Mouse (Mus musculus): Measurements from ENCODE around the gene Nfe2l1. TPM values are rescaled to one million over a fixed set of nuclear protein-coding genes. Genes with fewer than 3 reads are reported as not detected.
A peak's percentile ranks its signal among the peaks of the same experiment; 100 is the strongest.
"Not testable (repeated sequence)": the region's sequence is repeated elsewhere in the genome, so short reads cannot be mapped to it uniquely, and the experiment has no call there.

Nfe2l1 gene
- total RNA-seq, 2 experiments from 2014 or later: 397 to 404 TPM

DNA sequence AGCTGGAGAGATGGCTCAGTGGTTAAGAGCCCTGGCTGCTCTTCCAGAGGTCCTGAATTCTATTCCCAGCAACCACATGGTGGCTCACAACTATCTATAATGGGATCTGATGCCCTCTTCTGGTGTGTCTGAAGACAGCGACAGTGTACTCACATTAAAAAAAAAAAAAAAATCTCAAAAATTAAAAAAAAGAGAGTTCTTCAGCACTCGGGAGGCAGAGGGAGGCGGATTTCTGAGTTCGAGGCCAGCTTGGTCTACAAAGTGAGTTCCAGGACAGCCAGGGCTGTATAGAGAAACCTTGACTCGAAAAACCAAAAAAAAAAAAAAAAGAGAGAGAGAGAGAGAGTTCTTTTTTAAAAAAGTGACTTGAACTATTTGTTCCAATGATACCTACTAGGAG lies 19.4 kb upstream of the Nfe2l1 start:
- intact Hi-C loops (cut with DNase I): loop anchor here (1.0 kb wide), 1 partner anchor 18 kb away; no protein-coding TSS in a partner anchor
- not testable (repeated sequence) for DNase-seq

DNA sequence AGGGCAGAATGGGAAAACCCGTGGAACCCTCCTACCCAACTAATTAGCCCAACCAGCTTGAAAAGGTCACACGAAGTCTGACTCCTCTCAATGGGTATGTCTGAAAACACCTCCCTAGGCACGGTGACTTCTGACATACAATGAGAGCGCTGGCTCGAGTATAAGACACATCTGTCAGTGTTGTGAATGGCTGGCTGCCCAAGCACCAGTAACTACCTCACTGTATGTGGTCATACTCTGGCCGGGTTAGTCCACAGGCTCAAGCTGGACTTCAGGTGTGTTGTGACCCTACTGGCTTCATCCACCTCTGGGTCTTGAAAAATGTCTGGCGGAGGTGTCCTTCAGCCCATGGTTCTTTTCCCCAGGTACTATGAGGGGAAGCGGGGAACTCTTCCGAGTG lies 18.9 kb upstream of the Nfe2l1 start:
- DNase-seq: no peak
- intact Hi-C loops (cut with DNase I): loop anchor here (1.0 kb wide), 1 partner anchor 17 kb away; no protein-coding TSS in a partner anchor

DNA sequence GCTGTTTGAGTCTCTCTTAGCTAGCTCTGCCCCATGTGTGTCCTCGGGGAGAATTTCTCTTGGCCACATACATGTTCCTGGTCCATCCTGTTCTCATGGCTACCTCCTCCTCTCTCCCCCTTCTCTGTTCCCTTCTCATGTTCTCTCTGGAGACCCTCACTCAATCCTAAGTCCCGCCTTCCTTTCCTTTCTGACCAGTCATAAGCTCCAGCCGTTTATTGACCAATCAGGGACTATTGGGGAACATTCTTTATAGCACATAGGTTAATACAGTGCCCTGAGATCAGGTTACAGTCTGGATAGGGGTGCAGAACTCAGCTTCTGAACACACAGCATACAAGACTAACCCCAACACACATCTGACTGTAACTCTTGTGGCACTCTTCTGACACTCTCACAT lies 17.5 kb upstream of the Nfe2l1 start:
- intact Hi-C loops (cut with DNase I): no loop called here
- no peak for DNase-seq

DNA sequence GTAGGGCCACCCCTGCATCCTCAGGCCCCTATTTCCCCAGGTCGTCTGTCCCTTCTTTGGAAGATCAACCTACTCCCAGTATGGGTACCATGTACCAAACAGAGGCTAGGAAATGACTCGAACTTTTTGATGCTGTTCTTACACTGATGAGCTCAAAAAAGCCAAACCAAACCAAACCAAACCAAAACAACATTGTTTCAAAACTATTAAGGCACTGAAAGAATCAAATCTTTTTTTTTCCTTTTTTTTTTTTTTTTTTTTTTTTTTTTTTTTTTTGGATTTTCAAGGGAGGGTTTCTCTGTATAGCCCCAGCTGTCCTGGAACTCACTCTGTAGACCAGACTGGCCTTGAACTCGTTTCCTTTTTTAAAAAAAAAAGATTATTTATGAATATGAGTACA lies 13.9 kb upstream of the Nfe2l1 start:
- intact Hi-C loops (cut with DNase I): no loop called here
- DNase-seq: no peak

DNA sequence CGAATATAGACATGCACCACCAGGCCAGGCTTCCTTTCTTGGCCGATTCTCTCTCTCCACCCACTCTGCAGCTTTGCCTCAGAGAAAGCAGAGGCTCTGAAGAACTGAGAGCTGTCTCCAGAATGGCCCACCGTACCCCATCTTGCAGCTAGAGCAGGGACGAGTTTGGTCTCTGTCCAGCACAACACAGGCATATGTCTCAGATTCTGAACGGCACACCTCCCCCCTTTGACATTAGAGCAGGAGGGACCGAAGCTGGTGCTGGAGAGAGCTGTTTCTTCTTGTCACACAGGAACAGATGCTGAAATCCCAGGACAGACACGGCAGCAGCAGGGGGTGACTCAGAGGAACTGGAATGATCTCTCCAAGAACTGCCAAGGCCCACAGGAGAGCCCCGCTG lies 10.5 kb upstream of the Nfe2l1 start:
- DNase-seq: no peak
- intact Hi-C loops (cut with DNase I): no loop called here

DNA sequence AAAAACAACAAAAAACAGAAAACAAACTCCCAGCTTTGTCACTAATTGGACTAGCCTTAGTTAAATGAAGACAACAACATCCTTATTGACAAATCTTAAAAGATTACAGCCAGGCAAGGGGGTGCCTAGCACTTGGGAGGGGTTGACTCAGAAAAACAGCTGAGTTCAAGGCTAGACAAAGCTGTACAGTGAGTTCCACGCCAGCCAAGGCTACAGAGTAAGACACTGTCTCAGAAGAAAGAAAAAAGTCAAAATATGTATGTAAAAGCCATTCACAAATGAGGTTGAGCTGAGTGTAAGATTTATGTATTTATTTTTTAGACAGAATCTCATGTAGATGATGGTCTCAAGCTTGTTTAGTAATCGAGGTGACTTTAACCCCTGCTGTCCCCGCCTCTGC lies 10.1 kb upstream of the Nfe2l1 start:
- intact Hi-C loops (cut with DNase I): loop anchor here (2.0 kb wide), 1 partner anchor 15 kb away; no protein-coding TSS in a partner anchor
- no peak for DNase-seq

DNA sequence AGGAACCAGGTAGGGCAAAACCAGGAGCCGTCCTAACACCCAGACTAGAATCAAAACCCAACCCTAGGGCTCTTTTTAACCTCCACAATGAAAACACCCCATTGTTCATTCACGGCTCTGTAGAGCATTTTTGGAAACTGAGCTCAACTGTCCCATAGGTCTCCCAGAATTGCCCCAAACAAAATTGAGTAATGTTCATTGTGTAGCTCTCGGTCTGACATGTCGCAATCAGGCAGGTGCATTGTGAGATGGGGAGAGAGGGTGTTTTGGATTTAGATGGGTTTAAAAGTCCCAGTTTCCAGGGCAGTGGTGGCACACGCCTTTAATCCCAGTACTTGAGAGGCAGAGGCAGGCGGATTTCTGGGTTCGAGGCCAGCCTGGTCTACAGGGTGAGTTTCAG lies 9.7 kb upstream of the Nfe2l1 start:
- intact Hi-C loops (cut with DNase I): loop anchor here (2.0 kb wide), 1 partner anchor 15 kb away; no protein-coding TSS in a partner anchor
- no peak for DNase-seq

DNA sequence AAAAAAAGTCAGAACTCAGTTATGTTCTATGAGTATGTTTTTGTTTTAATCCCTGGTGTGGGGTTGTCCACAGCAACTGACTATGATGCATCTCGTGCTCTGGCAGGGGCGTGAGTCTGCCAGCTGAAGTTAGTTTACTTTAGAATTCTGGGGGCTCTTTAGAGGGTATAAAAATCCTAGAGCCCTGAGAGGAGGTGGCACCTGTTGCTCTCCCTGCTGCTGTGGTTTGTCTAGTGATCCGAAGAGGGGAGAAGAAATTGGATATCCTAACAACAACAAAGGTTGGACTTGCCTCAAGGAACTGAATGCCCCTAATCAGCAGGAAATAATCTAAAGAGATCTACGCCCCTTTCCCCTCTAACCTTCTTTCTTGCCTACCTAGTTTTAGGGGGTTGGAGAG lies 8.6 kb upstream of the Nfe2l1 start:
- DNase-seq: no peak
- intact Hi-C loops (cut with DNase I): loop anchor here (2.0 kb wide), 1 partner anchor 16 kb away; no protein-coding TSS in a partner anchor

DNA sequence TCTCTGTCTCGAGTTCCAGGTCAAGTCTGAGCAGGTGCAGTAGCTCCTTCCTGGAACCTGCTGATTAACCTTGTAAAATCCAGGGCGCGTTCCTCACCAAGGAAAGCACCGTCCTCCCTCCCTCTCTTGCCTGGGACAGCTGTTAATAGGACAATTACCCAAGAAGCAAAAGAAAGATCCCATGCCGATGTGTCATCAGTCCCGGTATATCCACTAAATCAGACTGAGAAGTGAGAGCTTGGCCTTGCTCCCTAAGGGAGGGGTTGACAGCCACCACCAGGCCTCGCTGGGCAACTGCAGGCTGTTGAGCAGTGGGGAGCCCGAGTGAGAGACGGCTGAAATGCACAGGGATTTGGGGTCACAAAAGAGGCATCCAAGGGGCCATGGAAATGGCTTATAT lies 7.5 kb upstream of the Nfe2l1 start:
- DNase-seq: no peak
- intact Hi-C loops (cut with DNase I): no loop called here

DNA sequence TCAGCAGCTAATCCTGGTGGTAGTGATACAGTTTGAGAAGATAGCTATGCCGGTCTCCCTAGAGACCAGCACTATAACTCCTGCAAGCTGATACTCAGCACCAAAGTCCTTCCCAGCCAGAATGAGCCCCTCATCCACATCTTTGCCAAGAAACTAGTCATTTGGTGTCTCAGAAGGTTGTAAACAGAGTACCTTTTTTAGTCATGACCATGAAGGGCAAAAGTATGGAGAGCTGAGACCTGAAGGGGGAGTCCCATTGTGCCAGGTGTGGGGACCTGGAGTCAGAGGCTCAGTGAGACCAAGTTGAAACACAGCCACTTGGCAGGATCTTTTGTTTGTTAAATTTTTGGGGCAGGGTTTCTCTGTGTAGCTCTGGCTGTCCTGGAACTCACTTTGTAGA lies 4.4 kb upstream of the Nfe2l1 start:
- intact Hi-C loops (cut with DNase I): no loop called here
- DNase-seq: no peak

DNA sequence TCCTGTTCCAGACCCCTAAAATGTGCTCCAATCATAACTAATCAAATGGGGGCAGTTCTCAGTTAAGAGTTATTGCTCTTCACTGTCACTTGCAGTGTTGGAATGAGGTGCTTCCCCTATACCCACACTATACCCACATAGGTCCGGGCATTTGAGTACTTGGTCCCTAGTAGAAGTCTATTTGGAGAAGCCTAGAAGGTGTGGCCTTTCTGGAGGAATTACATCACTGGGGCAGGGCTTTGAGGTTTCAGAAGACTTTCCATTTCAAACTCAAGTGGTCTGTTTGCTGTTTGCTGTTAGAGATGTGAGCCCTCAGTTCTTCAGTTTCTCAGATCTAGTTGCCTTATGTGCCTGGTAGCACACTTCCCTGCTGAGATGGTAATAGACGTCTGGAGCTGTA lies 3.2 kb upstream of the Nfe2l1 start:
- intact Hi-C loops (cut with DNase I): no loop called here
- DNase-seq: no peak

DNA sequence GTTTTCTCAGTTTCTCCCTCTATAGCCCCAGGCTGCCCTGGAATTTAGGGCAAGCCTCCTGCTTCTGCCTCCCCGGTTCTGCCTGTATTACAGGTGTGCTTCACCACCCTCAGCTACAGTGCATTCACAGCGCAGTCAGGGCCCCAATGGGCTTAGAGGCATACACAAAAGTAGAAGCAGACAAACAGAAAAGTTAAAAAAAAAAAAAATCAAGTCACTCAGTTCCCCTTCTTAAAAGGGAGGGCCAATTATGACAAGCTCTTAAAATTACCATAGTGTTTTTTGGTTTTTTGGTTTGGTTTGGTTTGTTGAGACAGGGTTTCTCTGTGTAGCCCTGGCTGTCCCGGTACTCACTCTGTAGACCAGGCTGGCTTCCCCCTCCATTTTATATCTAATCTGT lies 2.8 kb upstream of the Nfe2l1 start:
- intact Hi-C loops (cut with DNase I): no loop called here
- DNase-seq: no peak

DNA sequence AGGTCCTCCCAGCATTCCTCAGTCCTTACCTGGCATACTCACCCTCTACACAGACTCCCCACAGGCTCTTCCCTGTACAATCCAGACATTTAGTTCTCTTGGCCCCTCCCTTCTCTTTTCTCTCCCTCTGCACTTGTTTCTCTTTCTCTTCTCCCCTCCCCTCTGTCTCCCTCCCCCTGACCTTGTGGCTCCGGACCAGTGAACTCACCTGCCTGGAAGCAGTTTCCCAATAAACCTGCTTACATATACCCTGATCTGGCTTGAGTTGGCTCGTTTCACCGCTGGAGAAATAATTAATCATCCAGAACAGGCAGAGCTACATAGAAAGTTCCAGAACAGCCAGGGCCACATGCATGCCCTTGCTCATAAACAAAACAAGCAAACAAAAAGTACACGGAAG lies 1.7 kb upstream of the Nfe2l1 start:
- DNase-seq: no peak
- intact Hi-C loops (cut with DNase I): loop anchor here (1.0 kb wide), 1 partner anchor 18 kb away; the partner anchor contains the start of gene Copz2

DNA sequence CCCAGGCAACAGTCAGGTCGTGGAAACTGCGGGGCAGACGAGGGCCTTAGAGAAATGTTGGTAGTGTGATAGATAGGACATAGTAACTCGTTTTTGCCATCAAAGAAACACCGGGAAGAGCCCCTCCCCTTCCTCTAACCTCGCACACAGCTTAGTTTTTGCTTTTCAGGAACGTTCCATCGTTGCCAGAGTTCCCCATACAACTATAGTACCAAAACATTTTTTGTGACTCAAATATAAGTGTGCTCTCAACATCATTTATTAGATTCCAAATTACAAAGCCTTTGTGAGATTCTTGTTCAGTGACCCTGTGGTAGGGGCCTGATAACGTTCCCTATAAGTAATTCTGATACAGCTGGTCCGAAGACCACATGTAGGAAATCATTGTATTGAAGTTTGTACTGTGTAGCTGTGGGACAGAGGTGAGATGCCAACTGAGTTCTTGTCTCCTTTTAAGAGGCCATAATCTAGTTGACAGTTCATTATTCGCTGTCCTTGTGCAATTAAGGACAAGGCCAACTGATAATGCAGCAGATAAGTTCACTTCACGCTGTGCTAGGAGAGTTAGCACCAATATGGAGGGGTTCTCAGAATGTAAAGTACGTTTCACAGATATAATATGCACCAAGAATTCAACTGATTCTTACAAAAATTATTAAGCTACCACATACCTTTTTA lies 910 bp upstream of the Nfe2l1 start:
- intact Hi-C loops (cut with DNase I): loop anchor here (1.0 kb wide), 1 partner anchor 19 kb away; the partner anchor contains the start of gene Copz2
- no peak for DNase-seq

DNA sequence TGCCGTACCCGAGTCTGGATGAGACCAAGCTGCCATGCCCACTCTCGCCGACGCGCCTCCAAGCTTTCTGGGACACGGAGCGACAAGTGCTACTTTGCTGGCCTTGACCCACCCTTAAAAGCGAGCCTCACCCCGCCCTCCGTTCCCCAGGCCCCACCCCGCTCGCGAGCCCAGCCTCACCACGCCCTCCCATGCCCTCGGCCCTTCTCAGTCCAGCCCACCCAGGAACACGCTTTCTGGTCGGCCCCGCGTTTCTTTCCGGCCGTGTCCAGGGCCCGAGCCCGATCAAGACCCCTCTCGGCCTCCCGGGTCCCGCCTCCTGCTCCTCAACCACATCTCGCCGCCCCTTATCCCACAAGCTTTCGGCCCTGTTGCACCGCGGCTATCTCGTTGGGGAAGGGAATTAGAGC lies 360 bp downstream of the Nfe2l1 start:
- intact Hi-C loops (cut with DNase I): loop anchor here (1.0 to 5.0 kb wide), 2 partner anchors 40 to 138 kb away; partner anchors contain the start of gene Cbx1

DNA sequence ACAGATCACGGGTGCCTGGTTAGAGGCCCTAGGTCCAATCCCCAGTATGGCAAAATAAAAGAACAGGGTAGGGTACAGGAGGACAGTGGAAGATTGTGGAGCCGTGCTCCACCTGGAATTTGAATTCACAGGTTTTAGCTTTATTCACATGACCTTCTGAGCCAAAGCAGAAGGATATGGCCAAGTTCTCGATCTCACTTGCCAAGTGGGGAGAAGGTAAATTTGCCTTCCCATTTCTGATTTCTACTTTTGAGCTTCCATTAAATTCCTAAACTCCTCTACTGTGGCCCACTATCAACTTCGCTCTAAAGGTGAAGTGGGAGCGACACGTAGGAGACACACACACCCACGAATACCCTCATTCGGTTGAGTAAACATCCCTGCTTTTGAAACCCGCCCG lies 887 bp downstream of the Nfe2l1 start:
- no peak for DNase-seq
- intact Hi-C loops (cut with DNase I): loop anchor here (1.0 to 5.0 kb wide), 2 partner anchors 40 to 138 kb away; partner anchors contain the start of gene Cbx1

More for the DNA sequence above, 360 bp downstream of the Nfe2l1 start:
- peak; percentile 89 to 91 for DNase-seq

DNA sequence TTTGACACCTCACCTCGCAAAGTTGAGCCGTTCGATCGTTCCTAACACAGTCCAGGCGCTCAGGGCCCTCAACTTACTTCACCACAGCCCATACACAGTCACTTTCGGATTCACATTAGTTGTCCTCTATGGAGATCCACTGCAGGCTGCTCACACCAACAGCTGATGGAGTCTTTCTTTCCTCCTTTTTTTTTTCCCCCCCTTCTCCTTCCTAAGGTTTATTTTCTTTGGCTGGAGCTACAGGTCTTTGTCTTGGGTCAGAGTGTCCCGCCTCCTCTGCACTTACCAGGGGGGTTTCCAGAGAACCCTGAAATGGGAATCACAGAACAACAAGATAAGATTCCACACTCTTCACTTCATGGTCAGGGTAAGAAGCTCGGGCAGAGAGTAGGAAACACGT lies 1.9 kb downstream of the Nfe2l1 start:
- intact Hi-C loops (cut with DNase I): loop anchor here (5.0 kb wide), 1 partner anchor 139 kb away; no protein-coding TSS in a partner anchor
- DNase-seq: peak in 1 of 2 experiments; percentile 31

DNA sequence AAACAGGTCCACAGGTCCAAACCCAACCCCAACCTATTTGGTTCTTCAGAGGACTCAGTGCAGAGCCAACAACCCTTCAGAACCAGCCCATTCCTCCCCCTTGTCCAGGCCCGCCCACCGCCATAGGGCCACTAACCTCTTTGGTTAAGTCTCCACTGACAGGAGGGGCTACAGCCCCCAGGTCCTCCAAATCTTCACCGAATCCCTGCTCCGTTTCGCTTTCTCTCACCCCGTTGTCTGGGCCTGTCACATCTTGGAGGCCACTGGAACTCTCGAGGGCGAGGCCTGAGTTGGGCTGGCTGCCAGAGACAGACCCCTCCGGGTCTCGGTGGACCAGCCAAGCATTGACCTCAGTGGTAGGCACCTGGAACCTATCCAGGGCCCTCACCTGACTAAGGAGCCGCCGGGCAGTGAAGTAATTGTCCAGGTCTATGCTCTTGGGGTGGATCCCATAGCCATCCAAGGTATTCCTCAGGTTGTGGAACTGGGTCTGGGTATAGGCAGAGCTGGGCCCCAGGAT lies 2.6 kb downstream of the Nfe2l1 start:
- intact Hi-C loops (cut with DNase I): loop anchor here (5.0 kb wide), 1 partner anchor 140 kb away; no protein-coding TSS in a partner anchor
- DNase-seq: peak in 1 of 2 experiments; percentile 35

DNA sequence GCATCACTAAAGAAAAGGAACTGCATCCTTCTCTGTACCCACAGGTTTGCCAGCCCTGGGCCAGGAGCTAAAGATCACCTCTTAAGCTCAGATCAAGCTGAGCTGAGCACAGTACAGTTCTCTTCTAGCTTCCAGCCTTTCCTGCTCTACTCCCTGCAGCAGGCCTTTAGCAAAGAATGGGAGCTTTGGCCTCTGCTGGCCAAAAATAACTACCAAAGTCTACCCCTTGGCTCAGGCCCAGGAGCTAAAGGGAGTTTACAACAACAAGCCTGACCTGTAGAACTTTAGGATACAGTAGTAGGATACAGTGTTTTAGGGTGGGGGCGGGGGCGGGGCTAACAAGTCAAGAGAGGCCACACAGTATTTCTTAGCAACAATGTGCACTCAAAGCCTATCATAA lies 3.3 kb downstream of the Nfe2l1 start:
- intact Hi-C loops (cut with DNase I): loop anchor here (5.0 kb wide), 1 partner anchor 141 kb away; no protein-coding TSS in a partner anchor

DNA sequence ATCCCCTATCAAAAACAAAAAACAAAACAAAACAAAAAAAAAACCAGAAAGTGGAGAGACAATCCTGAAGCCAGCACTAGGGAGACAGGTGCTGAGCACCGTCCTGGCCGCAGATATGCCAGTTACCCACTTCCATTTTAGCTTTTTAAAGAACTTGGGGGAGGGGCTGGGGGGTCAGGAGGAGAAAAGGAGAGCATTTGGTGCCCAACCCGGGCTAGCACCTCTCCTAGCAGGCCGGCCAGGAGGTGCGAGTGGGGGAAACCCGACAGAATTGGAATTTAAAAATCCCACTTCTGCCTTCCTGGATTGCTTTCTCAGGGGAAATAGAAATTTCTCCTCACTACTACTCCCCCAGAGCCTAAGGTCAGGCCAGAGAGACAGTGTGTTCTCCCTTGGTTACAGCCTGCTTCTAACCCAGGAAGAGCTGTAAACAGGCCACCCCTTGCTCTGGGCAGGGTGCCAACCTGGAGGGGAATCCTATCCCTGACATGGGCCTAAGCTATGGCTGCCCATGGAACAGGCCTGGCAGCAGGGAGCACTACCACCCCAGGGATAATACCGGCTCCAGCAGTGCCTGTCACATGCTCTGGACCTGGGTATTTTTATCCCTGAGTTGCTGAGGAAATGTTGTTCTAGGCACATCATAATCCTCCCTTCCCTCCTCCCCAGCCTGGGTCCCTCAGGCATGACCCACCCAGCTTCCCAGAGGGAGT lies 4.8 kb downstream of the Nfe2l1 start:
- intact Hi-C loops (cut with DNase I): loop anchor here (5.0 kb wide), 1 partner anchor 142 kb away; no protein-coding TSS in a partner anchor

More for the DNA sequence above, 3.3 kb downstream of the Nfe2l1 start:
- DNase-seq: peak; percentile 51 to 55

More for the DNA sequence above, 4.8 kb downstream of the Nfe2l1 start:
- peak; percentile 79 to 81 for DNase-seq

Measured in heart, postnatal 36 days (tissue).